Mouse (Mus musculus) T-helper 2 cell (primary cell): ENCODE measurements at regions not wholly inside any gene's neighbourhood (a gene's known extent, or its start where the extent isn't known, plus 50 kb on each side); places are given as distances from the start of the nearest gene placed in this dataset.

Experiments used
- in situ Hi-C: fragments of 300-600 bp; cut with MboI, MseI; formaldehyde crosslinking; loops from one replicate; pipeline ENCODE4 v1.15.1; 2025; ENCODE audit warnings: high pct_unique_total_duplicates

DNA sequence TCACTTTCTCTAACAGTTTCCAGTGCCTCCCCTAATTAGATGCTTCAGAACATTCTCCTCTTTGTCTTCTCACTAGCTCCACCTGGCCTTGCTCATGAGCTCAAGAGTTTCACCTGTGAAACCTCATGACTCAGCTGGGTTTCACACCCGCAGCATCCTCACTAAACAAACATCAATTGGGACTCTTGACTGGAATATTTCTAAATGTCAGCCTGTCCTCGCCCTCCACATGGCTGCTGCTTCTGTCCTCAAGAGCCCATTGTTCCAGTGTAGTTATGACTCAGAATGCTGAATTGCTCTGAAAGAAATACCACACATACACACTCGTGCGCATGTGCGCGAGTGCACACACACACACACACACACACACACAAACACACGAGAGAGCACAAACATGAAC, 407.2 kb downstream of the Prss52 start:
- in situ Hi-C loops: no loop called here

DNA sequence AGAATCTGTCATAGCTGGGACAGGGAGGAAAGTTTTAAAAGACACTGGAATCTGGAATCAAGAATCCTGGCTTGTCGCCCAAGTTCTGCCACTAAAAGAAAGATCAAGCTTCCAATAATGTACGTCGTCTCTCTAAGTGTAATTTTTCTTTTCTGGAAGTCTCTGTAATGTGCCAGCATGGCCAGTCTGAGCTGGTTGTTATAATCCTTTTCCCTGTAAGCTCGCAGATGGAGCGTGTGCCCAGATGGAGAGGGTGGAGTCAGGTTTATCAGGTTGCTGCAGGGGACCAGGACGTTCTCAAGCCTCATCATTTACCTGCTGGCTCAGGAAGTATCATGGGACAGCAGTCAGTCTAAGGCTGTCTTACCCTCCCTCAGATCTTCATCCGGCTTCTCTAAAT, 408.6 kb downstream of the Prss52 start:
- in situ Hi-C loops: no loop called here

DNA sequence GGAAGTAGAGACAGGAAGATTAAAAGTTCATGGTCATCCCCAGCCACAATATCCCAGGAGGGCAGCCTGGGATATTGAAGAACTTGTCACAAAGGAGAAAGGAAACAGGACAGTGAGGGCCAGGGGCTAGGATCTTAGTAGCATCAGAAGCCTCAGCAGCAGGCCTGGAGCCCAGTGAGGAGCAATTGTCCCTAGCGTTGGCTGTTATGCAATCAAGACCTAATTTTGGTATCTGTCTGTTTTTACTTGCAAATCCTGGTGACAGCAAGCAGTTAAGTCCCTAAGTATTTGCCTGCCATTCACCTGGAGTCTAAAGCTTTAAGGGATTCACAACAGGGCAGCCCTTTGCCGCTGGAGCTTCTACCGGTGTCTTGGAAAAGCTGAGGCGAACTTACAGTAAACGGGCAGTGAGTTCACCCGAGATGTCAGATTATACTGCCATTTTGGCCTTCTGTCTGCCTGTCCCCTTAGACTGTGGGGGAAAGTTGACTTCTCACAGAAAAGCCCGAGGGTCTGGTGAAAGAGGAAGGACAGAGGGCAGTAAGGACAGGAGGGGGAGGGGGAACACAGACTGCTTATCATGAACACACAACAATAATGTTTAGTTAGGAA, 413.6 kb downstream of the Prss52 start:
- in situ Hi-C loops: no loop called here

DNA sequence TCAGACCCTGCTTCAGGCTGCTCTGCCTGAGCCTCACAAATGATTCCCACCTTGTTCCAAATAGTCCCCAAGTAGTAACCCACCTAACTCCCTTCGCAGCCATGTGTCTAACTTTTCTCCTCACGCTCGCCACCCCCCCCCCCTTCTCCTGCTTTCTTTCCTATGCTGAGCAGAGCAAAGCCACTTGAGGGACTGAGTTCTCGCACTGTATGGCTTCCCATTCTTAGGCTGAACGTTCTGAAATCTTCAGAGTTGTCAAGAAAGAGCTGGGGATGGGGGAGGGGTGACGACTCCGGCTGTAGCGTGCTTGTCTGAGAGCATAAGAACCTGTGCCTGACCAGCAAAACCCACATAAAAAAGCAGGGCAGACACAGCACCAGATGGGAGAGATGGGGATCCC, 420.6 kb downstream of the Prss52 start:
- in situ Hi-C loops: no loop called here

DNA sequence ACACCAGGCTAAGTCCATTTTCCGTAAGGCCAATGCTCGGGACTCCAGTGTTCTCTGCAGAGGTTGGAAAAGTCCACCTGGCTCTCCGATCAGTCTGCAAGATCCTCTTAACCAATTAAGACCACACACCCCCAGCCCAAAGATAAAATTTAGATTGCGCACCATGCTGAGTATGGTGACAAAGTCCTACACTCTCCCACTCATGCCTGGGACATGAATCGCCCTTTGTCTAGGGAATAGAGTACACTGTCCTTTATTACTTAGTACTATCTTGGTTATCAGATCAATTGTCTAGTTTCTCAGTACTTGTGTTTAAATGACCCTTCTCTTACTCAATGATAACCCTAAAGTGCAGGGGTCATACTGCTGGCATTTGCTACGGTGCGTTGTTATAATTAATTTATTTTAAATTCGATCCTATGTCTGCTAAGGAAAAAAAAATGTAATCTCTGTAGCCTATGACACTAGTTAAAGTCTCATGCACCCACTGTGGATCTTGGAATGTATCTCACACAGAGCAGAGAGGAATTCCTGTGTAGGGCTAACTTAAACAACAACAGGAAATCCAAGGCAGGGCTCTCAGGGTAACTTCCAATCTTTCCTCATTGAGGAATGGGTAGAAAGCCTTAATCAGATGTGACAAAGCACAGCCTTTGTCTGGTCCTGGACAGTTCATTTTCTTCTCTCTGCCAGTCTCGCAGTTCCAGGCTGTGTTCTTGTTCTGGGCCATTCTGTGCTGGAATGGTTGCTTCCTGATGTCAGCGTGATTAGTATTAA, 421.4 kb downstream of the Prss52 start:
- in situ Hi-C loops: no loop called here

DNA sequence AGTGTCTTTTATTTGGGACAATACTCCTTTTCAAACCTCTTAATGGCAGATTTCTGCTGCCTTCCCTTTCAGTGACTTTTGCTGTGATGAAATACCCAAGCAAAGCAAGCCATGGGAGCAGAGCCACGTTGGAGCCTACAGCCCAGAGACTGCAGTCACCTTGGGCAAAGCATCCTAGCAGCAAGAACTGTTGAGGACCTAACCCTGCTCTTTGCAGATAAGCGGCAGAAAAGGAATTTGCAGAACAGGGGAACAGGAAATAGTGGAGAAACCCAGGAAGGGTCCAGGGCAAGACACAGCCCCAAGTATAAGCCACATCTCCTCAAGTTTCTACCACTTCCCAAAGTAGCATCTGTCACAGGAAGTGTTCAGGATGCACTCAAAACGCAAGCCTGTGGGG, 426.5 kb downstream of the Prss52 start:
- in situ Hi-C loops: loop anchor here (5.0 kb wide), 1 partner anchor 48 kb away; no protein-coding TSS in a partner anchor

DNA sequence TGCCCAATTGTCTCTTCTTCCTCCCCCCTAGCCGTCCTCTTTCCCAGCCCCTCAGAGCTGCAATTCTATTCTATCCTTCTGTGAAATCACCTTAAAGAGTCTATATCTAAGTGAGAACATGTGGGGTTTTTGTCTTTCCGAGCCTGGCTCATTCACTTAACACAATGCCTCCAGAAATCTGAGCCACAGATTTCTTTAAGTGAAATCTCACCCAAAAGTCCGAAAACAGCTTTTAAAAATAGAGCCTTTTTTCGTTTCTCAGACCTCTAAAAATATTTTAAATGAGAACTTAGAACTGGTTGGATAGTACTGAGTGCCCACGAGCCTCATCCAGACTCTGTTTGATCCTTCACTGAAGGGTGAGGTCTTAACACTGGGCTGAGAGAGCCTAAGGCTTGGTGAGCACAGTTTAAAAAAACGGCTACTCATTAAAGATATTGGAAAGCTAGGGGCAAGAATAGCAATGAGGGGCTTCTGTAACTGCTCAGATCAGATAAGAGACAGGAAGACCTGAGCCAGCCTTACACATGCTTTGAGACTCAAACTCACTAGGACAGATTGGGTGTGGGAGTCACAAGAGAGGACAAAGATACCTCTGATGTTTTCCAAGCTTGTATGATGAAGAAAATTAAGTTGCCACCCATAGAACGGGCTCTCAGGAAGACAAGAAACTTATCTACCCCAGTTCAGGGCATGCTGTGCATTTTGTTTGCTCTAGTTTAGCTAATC, 427.3 kb downstream of the Prss52 start:
- in situ Hi-C loops: loop anchor here (5.0 kb wide), 1 partner anchor 49 kb away; no protein-coding TSS in a partner anchor

DNA sequence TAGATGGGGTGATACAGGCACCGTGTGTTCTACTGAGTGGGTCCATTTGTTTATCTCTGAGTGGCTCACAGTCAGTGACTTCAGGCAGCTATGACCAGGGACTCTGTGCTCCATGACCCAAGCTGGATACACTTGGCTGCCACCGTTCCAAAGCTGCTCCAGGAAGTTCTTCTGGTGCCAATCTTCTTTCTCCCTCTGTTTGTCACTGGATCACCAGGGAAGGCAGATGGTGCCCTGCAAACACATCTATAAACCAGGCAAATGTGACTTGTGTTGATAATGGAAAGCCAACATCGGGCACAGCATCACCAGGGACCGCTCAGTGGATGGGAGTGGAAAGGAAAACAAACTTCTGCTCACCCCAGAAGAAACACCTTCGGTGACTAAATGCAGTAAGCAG, 428.3 kb downstream of the Prss52 start:
- in situ Hi-C loops: loop anchor here (5.0 kb wide), 1 partner anchor 50 kb away; no protein-coding TSS in a partner anchor

DNA sequence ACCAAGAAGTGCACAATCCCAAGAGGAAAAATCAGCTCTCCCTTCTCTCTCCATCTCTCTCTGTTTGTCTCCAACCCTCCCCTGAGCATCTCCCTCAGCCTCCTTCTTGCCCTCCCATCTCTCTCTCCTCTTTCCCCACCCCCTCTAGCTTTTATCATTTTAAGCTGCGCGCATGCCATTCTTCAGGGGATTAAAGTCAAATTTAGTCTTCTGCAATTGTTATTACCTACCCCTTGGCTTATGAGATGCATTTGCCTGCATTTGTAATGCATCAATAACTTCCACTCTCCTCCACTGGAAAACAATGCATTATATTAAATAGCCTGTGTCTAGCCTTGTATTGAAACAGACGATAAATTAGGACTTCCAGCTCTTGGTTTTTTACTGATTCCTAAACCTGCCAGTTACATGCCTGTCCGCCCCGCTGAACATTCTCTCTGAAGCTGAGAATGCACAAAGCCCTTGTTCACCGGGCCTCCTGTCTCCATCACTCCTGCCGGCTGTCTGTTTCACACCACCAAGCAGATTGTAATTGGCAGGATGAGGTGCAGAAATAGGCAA, 429.6 kb downstream of the Prss52 start:
- in situ Hi-C loops: loop anchor here (5.0 kb wide), 1 partner anchor 51 kb away; no protein-coding TSS in a partner anchor

DNA sequence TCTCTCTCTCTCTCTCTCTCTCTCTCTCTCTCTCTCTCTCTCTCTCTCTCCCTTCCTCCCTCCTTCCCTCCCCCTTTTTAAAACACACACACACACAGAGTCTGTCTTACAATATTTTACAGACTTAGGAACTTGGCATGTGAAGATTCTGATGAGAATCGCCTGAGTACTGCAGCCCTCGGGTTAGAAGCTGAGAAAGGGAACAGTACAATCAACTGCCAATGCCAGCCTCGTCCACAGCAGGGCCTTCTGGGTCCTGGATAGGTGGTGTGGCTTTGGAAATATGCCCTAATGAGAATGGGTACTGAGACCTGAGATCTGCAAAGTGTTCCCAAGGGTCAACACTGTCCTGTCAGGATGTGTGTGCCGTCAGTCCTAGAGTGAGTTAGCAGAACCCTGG, 430.1 kb downstream of the Prss52 start:
- in situ Hi-C loops: loop anchor here (5.0 kb wide), 1 partner anchor 52 kb away; no protein-coding TSS in a partner anchor

DNA sequence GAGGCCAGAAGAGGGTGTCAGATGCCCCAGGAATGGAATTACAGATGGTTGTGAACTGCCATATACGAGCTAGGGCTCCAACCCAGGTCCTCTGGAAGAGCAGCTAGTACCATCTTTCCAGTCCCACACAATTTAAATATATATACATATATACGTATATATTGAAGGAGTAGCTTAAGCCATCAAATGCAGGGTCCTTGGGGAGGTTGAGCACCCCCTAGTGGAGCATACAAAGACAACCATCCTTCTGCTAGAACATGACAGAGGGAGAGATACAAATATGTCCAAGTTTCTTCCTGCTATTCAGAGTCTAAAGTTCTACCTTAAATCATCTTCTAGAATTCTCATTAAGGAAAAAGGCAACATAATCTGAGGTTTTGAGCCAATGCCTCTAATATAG, 435.4 kb downstream of the Prss52 start:
- in situ Hi-C loops: no loop called here

DNA sequence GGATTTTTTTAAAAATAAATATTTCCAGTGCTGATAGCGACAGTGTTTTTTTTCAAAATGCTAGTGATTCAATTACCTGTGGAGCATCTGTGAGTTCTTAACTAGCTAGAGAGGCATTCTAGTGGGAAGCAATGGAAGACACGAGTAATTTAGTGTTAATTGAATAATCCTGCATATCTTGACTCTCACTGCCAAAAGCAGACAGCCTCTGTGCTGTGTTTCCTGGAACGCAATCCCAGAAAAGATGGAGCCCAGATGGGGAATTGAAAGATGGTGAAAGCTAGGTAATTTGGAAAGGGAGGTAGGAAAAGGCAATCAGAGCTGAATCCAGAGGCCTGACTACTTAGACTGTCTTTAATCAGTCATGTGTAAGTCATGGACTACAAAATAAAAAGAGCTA, 441.0 kb downstream of the Prss52 start:
- in situ Hi-C loops: no loop called here

DNA sequence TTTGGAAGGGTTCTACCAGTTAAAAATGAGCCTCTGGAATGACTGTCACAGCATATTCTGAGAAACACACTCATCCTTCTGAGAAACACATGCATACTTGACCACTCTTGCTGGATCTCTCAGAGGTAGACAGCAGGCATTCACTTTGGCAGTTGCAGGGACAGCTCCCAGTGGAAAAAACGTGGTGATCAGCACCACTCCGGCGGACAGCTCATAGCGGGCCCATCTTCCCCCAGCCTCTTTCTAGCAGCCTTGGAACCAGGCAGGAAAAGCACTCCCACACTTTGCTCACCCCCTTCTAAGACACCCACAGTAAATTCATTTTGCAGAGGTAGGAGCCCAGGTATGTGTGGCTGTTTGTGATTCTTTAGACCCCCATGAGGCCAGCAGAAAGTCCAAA, 442.7 kb downstream of the Prss52 start:
- in situ Hi-C loops: no loop called here

DNA sequence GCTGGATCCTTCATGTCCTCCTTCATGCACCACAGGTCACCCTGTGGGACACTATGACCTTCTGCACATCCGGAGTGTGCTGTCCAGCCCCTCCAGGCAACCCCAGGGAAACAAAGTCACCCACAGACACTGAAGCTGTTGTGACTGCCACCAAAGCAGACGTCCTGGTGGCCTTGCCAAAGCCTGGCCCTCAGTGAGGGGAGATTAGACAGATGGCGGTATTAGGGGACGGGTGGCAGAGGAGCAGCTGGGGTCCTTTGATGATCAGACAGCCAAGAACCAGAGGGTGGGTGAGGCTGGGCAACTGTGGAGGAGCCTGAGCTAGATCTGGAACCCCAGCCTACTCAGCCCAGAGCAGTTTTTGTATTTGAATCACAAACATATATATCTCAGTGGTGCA, 448.9 kb downstream of the Prss52 start:
- in situ Hi-C loops: no loop called here

DNA sequence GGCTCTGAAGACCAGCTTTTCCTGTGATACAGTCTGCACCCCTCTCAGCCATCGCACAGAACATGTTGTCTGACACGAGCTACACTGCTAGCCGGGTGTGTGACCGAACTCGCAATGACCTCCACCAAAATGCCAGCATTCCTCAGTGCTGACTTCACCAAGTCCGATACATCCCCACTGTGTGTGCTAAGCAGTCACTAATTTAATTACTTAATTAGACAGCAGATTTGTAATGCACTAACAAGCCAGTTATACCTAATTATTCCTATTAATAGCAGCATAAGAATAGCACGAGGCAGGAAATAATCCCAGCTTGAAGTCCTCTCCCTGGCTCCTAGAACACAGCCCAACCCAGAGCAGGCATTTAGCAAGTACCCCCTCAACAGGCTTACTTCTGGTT, 452.0 kb downstream of the Prss52 start:
- in situ Hi-C loops: no loop called here

DNA sequence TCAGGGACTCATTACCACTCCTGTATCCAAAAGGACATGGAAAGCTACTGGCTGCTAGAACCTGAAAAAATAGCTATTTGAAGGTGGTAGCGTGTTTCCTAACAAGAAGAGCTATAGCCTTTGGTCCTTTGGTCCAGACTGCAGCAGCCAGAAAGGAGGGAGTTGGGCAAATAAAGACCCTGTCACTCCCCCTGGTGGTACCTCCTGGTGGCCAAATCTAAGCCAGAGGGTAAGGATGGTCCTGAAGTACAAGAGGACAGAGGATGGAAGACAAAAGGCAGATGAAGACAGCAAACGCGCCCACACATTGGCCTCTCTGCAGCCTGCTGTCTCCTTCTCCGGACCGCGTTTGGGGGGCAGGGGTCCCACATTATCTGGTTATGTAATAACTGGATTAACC, 453.4 kb downstream of the Prss52 start:
- in situ Hi-C loops: no loop called here

DNA sequence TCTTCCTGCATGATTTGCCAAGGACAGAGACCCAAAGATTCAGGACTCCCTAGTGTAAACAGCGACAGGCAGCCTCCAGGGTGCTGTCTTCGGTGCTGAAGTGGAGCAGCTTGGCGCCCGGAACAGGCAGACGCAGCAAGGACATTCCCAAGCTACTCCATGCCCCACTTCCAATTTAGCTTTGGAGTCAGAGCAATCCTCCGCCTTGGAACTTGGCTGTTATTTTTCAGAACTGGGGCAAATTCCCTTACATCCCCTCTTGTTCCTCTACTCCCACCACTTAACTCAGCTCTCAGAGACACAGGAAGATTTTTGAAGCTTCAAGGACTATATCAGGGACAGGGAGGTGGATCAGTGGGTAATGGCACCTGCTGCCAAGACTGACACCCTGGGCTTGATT, 464.6 kb downstream of the Prss52 start:
- in situ Hi-C loops: loop anchor here (10.0 kb wide), 1 partner anchor 1934 kb away; no protein-coding TSS in a partner anchor

DNA sequence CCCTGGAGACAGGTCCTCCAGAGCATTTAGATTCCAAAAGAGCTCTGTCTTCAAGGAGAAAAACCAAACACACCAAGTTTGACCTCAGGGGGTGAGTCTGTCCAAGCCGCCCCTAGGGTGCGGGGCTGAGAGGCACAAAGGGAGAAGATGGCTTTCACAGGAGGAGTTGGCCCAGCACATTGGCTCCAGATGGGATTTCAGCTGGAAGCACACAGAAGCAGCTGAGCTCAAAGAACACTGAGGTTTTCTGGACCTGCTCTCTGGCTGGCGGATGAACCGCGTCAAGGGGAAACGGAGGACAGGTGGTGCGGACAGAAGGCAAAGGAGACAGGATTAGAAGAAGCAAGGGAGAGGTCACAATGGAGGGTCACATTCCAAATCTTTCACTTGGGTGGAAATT, 466.9 kb downstream of the Prss52 start:
- in situ Hi-C loops: no loop called here

DNA sequence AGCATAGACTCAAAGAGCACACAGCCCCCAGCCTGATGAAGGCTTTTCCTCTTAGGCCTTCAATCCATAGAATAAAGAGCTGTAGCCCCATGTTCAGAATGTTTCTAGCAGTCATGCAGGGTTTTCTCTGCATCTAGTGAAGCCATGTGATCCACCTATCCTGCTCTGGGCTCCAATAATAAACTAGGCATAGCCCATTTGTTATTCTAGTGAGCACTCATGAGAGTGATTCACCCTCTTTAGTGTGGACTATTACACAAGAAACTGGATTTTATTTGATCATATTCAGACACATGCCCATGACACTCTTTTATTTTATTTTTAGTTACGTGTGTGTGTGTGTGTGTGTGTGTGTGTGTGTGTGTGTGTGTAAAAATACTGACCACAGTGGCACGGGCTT, 468.7 kb downstream of the Prss52 start:
- in situ Hi-C loops: no loop called here

DNA sequence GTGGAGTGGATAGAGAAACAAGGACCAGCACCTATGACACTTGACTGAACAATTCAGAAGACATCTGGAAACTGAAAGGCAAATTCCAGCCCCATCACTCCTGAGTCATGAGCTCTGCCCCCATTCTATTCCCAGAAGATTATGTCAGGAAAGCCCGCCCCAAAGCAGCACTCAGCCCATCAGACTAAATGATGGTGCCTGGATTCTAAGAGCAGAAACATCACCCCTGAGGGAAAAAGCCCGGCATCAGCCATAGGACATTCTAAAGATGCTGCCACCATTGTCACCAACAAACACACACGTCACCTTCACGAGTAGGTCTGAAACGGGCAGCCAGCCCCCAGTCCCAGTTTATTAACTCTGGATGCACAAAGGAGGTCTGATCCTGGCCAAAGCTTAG, 469.7 kb downstream of the Prss52 start:
- in situ Hi-C loops: no loop called here

DNA sequence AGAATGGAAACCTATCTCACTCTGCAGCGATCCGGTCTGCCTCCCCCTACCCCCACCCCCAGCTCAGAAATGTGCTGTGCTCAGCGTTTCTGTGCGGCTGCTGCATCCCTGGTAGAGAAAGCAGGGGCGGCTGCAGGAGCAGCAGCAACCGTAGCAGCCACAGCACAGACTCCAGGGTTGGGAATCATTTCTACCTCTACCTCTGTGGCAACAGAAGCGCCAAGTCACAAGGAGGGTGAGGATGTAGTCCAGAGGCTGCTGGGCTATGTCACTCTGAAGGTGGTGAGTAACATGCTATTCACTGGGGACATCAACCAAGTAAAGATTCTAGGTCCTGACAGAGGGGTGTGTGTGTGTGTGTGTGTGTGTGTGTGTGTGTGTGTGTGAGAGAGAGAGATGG, 470.2 kb downstream of the Prss52 start:
- in situ Hi-C loops: no loop called here

DNA sequence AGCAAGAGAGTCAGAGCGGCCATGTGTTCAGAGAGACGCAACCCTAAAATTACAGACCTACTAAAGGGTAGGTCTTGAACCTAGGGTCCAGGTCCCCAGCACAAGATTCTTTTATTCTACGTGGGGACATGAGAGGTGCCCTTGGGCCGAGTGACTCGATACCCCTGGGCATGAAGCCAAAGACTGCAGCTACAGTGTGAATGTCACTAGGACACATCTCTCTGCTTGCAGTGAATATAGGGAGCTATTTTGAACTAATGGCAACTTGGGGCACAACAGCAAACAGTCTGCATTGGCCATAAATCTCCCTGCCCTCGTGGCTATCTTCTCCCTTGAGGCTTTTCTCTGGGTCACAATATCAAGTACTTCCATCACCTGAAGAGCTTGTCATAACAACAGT, 470.7 kb downstream of the Prss52 start:
- in situ Hi-C loops: no loop called here
